Mouse (Mus musculus): ENCODE measurements around the gene Zdhhc8.

- TF ChIP-seq CTCF (IDR thresholded peaks at IDR 0.05; ENCODE audit: borderline replicate concordance, insufficient read depth, low read length) (no peak), POLR2A (IDR thresholded peaks at IDR 0.05; ENCODE audit: low read depth, low read length) (no peak)
Measured at GRCm38 (mm10) chr16:18213689-18214088, 21.2 kb downstream of the Zdhhc8 start.

Measured in embryonic fibroblast, embryonic 13.5 days (primary cell).